Mouse (Mus musculus) olfactory bulb, adult 2 months (tissue): ENCODE results near the gene Ctnnbl1.

ENCODE experiments used
- CTCF ChIP-seq: fragments of 200-500 bp; IDR thresholded peaks from 2 replicates; pipeline ENCODE4 v1.5.1; 2012; ENCODE audit warnings: low read depth, mild to moderate bottlenecking, low read length, moderate library complexity; ENCODE audit not compliant: insufficient read depth
- POLR2A ChIP-seq: fragments of 200-500 bp; IDR thresholded peaks from 2 replicates; pipeline ENCODE4 v1.6.1; 2012; ENCODE audit warnings: mild to moderate bottlenecking, low read depth, low read length, moderate library complexity; ENCODE audit not compliant: insufficient read depth

- TF ChIP-seq POLR2A (no peak), CTCF (no peak)
These were observed 56.7 kb downstream of the Ctnnbl1 start for GRCm38 (mm10) chr2:157793851-157794332.
